Mouse (Mus musculus): ENCODE measurements at regions not wholly inside any gene's neighbourhood (a gene's known extent, or its start where the extent isn't known, plus 50 kb on each side); places are given as distances from the start of the nearest gene placed in this dataset.
A peak's percentile ranks its signal among the peaks of the same experiment; 100 is the strongest.
"Not testable (repeated sequence)": the region's sequence is repeated elsewhere in the genome, so short reads cannot be mapped to it uniquely, and the experiment has no call there.

DNA sequence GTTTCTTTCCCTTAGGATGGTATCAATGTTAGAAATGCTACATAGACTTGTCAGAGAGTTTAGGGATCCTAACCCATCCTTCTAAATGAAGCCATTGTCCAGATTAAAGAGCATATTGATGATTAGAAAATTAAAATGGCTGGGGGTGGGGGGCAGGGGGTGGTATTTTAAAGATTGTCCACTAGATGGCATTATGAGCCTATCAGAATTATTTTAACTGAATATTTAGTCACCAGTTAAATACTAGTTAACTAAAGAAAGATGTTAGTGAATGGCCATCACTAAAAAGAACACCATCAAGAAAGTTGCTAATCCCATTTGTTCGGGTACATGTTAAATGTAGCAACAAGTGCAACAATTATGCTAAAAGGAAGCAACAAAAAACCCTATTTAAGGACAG, 1909.6 kb upstream of the 5930422O12Rik start:
- DNase-seq (ENCODE audit: low spot score in 2 of 2) = no peak

DNA sequence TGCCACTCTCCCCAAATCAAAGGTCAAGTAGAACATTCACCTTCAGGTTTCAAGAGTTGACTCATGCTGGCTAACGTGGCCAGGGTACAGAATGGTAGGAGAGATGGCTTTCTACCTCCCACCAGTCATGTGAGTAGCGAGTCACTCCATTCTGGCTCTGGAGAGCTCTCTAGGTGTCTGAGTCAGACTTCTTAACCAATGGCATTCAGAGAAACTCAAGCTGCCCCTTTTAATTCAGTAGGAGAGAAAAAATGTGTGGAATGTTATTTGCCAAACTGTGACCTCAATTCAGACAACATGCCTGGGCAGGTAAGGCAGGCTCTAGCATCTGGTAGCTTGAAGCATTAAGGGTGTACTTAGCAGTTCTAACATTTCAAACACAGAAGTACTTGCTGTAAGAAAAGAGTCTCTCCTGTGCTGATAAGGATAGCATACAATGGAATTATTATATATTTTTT, 1907.5 kb upstream of the 5930422O12Rik start:
- DNase-seq (ENCODE audit: low spot score in 2 of 2) = no peak

DNA sequence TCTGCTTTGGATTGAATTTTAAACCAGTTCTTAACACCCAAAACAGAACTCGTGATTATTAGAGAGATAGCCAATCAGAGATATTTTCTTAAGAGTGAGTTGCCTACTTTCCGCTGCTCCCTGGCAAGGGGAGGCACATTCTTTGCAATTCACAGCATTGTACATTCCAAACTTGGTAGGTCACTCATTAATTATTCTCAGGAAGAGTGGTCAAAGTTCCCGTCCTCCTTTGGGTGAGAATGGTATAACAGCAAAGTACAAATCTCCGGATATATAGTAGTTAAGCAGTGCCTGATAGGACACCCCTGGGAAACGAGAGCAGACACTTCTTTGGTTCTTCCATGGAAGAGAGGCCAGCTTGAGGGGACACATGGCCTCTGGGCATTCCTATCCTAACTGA, 1903.4 kb upstream of the 5930422O12Rik start:
- DNase-seq (ENCODE audit: low spot score in 2 of 2) = no peak

DNA sequence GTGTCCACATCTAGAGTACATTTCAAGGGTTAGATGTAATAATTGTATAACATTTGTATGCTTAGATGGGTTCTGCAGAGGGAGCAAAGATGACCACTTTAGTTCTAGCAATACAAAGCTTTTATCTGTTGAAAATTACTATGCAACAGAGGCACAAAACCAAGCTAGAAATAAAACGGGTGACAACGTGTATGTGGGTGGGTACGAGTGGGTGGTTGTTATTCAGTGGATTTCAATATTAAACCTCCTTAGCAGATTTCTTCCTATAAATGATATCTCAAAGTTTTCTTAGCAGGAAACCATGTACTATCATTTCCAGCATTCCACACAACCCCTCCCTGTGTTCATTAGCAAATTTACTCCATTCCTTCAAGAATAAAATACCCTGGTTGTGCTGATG, 1889.3 kb upstream of the 5930422O12Rik start:
- DNase-seq (ENCODE audit: low spot score in 2 of 2) = no peak

DNA sequence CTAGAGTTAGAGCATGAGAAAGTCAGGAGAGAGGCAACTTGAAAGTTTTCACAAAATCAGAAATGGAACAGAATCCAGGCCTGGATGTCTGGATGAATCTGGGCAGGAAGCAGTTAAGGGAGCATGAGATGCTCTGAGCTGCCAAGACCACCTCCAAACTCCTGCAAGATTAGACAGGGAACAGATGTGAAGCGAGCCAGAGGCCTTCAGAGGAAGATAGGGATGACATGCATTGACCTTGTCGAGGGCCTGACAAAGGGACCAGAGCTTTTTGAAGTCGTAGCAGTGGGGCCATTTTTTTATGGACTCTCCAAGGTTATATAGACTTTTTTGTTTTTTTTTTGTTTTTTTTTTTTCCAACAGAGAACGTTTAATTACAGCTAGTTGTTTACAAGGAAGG, 1886.9 kb upstream of the 5930422O12Rik start:
- no peak for DNase-seq (ENCODE audit: low spot score in 2 of 2)

DNA sequence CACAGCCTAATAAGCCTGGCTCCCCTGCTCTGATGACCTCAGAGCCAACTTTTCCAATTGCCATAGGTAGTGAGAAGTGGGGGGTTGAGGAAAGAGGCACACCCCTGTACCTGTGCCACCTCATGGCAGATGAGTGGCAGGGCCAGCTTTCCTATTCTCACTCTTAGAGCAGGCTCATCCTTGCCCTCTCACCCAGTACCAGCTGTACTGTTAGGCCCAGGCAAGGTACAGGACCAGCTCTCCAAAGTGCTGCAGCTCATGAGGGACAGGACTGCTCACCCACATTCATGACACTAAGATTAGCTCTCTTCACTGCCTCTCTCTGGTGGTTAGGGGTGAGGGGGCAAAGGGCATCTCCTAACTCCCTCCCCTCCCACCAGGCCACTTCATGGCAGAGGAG, 1854.4 kb upstream of the 5930422O12Rik start:
- no peak for DNase-seq (ENCODE audit: low spot score in 2 of 2)

DNA sequence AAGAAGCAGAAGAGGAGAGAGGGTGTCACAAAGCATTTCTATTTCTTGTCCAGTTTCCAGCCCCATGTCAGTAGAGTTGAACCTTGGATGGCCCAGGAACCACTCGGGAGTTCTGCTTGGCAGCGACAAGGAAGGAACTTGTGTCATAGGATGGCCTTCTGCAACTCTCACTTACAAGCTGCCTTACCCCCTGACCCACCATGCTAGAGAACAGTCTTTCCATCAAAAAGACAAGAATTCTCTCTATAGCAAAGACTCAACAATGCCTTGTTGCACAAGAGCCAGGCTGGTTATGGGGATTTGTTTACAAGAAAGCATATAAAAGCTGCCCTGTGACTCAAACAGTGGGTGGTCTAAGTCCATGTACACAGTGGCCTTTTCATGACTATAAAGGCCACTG, 1852.4 kb upstream of the 5930422O12Rik start:
- DNase-seq (ENCODE audit: low spot score in 2 of 2) = no peak

DNA sequence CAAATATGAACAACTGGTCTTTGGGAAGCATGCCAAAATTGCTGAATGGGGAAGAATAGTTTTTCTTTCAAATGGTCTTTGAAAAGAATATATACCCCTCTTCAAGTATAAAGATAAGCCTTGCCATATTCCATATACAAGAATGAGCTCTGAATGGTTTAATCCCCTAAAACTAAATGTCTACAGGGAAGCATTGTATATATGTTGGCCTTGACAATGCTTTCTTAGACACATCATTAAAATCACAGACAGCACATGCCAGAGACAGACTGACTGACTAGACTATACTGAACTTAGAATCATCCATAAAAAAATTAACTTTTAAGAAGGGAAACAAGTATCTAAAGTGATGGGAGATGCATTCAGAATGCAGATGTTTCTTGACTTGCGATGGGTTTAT, 1843.8 kb upstream of the 5930422O12Rik start:
- no peak for DNase-seq (ENCODE audit: low spot score in 2 of 2)

DNA sequence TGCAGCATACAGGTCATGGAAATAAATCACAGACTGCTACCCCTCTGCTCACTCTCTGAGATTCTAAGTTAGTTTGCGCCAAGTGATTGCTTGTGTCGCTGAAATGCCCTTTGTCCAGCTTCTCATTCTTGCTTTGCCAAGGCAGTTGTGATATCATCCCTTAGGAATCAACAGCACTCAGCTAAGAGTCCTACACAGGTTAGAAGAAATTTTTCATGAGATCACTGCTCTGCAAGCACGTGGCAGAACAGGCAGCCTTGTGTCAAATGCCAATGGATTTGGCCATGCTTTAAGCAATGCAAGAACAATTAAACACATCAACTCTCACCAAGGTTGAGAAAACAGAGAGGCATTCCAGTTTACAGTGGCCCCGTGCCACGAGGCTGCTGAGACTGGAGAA, 1829.0 kb upstream of the 5930422O12Rik start:
- no peak for DNase-seq (ENCODE audit: low spot score in 2 of 2)

DNA sequence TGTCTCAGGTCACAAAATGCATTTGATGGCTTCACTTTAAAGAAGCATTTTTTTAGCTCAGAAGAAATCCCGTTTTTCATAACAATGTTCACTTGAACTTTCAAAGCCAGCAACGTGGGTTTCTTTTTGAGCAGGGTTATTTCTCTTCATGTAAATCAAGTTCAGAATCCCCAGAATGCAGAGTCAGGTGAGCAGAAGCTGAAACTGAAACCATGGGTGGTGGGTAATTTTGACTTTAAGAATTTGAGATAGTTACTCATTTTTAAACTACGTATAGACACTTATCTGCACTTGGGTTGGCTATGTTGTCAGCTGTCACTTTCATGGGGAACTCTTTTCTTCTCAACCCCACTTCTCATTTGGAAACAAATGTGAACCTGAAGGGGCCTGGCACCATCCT, 1827.5 kb upstream of the 5930422O12Rik start:
- no peak for DNase-seq (ENCODE audit: low spot score in 2 of 2)

DNA sequence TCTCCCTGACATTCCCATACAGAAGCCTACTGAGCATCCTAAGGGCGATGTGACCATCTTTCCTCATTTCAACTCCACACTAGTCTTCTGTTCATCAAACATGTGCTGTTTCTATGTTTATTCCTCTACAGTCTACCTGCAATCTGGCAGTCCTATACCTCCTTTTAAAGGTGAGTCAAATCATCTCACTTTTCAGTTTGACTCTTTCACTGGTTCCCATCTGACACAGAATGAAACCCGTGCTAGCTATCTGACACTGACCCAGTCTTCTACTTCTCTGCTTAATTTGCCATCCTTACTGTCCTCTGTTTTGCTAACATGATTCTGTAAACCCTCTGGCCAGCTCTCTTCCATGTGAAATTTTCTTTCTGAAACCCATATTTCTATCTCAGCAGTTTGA, 1812.0 kb upstream of the 5930422O12Rik start:
- DNase-seq (ENCODE audit: low spot score in 2 of 2) = no peak

DNA sequence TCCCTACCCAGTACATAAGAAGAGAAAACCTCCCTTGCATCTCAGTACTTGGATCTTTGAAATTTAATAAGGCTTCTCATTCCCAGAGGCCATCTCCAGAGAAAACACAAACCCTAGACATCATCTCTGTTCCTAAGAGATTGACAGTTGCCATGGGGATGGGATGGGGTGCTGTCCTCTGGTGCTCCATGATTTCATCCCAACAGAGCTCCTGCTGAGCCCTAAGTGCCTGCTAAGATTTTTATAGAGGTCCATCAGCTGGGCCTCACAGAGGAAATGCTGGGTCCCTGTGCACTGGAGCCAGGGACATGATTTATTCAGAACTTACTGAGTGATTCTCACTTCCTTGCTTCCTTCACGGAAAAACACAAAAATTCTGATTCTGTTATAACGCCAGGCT, 1800.8 kb upstream of the 5930422O12Rik start:
- no peak for DNase-seq (ENCODE audit: low spot score in 2 of 2)

DNA sequence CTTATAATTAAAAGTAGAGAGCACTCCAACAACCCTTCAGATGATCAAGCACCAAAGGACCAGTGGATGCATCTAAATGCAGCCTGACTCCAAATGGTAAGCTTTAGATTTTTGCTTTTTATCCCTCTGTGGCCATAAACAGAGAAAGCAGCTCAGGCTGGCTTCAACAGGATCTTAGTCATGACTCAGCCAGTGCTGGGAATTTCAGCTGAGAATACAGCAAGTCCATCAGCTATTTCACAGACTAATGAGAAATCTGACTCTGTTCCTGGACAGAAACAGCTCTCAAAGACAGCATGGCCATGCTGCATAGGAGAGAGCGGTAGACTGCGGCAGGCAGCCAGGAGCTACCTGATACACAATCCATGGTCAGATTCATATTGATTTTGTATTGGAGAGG, 1800.4 kb upstream of the 5930422O12Rik start:
- DNase-seq (ENCODE audit: low spot score in 2 of 2) = no peak

DNA sequence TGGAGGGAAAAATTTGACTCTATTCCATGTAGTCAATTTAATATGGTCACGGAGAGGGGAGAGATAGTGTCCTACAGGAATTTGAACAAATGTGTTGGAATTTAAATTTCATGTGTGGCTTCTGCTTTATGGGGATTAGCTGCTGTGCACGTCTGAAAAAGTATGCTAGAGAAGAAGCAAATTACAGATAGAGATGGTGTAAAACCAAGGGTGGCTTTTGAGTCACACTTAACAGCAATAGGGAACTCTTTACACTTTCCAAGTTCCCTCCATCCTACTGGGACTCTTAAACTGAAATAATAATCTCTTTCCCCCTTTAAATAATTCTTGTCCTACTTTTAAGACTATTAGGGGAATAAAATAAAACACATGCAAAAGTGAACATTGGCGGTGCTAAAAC, 1790.1 kb upstream of the 5930422O12Rik start:
- no peak for DNase-seq (ENCODE audit: low spot score in 2 of 2)

DNA sequence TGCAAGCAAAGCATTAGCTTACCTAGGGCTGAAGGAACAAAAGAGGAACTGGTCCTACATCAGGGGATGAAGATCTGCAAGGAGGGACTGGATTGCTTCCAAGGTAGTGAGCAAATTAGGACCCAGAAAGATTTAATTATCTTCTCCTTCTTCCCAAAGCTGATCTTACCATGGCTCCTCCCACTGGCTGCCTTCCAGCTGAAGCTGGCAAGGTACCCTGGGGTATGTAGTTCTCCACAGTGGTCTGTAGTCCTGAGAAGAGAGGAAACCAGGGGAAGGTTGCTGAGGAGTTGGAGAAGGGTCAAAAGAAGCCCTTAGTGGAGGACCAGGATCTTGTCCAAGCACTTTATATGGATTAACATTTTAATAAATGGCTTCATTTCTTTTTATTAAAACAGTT, 1764.8 kb upstream of the 5930422O12Rik start:
- DNase-seq (ENCODE audit: low spot score in 2 of 2) = no peak

DNA sequence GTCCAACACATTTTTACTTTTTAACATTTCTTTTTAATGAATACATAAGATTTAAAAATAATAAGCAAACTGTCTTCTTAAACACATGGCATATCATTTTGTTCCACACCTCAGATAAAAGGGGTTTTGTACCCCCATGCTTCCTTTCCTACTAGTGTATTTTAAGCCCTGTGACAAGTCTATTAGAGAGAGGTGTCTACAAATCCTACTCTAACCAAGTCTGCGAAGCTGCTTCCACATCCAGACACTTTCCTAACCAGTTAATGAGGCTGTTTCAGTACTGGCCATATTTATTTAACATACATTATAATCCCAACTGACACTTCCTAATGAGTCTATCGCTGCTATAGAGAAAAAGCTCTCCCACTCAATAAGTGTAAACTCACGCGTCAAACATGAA, 1763.0 kb upstream of the 5930422O12Rik start:
- DNase-seq (ENCODE audit: low spot score in 2 of 2) = no peak

DNA sequence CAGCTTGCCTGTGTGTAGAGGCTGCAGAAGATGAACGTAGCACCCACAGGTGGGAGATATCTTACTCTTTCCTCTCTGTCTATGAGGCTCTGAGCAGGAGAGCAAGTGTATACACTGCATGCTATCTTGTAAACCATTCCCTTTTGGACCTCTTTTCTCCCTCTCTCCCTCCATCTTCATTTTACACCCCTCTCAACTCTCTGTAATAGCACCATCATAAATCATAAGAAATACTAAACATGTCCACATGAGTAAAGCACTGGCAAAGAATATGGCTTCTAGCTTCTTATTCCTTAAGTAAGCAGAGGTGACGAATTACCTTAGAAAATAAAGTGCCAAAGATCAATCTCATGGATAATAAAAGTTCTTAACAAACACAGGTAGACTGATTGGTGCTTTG, 1724.3 kb upstream of the 5930422O12Rik start:
- DNase-seq (ENCODE audit: low spot score in 2 of 2) = no peak

DNA sequence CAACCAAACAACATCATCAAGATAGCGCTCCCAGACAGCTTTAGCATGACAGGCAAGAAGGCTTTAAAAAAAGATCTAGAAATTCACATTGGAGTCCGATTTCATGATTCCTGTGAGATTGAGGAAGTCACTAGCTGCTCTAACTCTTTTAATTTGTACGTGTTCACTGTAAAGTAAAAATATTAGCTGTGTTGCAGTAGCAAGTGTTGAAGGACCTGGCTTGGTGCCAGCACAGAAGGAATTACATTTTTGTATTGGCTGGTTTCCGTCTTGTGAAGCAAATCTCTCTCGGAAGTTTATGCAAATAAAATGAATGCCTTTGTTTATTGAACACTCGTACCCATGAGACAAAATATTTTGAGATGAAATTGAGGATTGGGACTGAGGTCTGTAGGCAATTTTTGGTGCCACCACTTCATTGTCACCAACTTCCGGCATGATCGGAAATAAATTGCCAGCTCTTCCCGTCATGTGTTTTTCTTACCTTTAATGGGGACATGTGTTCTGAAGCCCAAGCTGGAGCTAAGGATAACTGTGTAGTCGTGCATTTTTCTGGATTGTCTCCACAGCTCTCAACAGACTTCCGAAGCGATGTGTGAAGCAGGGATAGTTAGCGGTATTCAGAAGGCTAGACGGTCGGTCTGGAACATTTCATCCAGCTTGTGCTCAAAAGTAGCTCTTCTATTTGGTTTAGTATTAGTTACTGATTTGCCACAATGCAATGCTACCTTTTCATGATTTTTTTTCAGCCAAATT, 1715.0 kb upstream of the 5930422O12Rik start:
- no peak for DNase-seq (ENCODE audit: low spot score in 2 of 2)

DNA sequence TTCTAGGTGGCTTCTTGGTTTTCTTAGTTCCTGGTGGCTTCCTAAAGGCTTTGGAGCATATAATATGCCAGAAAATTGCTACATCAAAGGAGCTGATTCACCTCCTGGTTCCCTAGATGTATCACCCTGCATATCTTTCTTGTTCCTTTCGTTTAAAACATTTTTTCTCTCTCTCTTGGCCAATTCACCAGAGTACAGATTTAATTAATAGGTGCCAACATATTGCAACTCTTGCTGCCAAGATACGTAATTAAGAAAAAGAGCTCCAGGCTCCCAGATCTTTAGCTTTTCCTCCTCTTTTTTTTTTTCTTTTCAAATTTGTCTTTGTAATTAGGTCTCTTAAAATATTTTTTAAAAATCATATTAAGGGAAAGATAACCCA, 1714.4 kb upstream of the 5930422O12Rik start:
- DNase-seq (ENCODE audit: low spot score in 2 of 2) = no peak

DNA sequence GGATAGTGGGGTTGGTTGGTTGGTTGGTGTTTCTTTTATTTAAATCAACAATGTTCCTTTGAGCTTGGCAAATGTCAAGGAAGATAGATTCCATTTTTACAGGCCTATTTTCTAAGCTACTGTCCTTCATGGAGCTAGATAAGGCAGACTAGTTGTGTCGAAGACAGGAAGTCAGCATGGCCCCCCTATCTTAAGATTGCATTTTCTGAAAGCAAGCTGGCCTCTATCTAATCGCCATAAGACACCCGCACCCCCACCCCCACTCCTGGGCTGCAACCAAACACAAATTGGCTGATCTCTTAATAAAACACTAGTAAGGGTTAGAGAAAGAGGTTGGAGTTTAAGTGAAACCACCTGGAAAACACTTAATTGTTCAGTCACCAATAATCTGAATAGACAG, 1708.5 kb upstream of the 5930422O12Rik start:
- DNase-seq (ENCODE audit: low spot score in 2 of 2) = peak in 1 of 2 experiments; percentile 18

DNA sequence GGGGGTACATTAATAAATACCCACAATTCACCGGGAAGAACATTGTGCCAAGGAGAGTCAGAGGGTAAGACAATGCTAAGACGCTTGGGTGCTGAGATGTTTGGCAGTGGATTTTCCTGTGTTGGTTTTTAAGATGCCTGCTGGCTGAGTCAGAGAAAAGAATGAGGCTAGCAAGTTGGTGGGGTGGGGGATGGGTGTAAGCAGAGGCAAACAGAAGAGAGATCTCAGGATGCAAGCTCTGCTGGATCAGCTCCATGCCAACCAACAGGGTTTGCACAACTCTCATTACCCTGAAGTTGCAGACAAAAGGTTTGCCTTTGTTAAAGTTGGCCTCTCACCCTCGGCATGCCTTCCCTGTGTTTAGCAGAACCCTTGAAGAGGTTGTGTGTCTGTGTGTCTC, 1707.9 kb upstream of the 5930422O12Rik start:
- no peak for DNase-seq (ENCODE audit: low spot score in 2 of 2)

DNA sequence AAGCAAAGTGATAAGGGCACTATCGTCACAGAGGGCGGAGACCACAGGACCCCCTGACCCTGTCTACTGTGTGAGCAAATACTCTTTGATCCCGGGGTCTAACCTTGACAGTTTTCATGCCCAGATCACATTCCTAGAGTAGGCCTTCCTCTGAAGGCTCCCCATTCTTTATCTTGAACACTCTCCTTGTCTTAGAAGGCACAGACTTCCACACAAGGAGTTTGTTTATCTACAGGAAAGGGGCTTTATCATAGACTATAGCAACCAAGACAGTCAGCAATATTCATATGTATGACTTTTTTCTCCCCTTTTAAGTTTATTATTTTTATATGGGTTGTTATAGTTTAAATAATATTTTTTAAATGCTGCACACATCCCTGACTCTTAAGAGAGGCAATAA, 1703.1 kb upstream of the 5930422O12Rik start:
- DNase-seq (ENCODE audit: low spot score in 2 of 2) = no peak

DNA sequence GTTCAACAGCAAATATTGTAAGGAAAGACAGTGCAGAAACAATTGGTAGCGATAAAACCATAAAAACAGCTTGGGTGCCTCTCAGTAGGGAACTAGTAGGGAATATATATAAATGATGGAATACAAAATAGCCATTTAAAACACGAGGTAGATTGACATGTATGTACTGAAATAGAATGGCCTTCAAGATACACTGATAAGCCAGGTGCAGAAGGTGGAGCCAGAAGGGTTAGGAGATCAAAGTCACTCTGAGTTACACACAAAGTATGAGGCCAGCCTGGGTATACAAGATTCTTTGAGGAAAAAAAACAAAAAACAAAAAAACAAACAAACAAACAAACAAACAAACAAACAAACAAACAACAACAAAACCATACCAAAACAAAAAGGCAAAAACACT, 1692.9 kb upstream of the 5930422O12Rik start:
- DNase-seq (ENCODE audit: low spot score in 2 of 2) = no peak

DNA sequence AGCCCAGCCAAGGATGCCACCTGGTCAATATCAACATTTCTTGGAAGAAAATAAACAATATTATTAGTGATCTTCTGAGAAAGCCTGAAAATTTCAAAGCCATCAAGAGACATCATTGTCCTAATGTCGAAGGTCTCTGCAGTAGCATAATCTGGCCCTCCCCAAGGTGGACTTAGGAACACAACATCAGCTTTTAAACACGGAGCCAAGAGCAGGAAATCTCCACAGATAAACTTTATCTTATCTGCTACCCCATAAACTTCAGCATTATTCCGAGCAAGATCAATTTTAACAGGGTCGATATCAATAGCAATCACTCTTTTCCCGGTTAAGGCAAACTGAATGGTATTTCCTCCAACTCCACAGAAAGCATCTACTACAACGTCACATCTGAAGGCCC, 1691.2 kb upstream of the 5930422O12Rik start:
- not testable (repeated sequence) for DNase-seq (ENCODE audit: low spot score in 2 of 2)

Data from spleen, postnatal 4 days (tissue).